Mouse (Mus musculus): ENCODE results near the gene Nsg1. TPM values are rescaled to one million over a fixed set of nuclear protein-coding genes. Genes with fewer than 3 reads are reported as not detected.

Nsg1 gene
- polyA plus RNA-seq, 1 experiment, result 39.7 TPM

DNA sequence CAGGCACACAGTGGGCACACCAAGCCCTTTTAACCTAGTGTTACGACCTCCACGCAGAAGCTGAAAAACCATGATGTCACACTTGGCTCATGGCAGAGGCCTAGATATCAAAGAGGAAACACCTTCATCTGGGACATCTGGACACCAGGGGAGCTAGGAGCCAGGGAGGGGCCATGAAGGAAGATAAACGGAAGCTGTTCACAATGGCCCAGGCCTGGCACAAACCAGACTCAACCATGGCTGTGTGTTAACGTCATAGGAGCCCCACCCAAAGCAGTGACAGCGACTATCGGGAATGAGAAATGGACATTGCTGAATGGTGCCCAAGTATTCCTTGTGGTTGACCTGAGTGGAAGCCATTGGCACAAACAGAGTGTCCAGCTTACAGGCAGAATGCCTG is 13.2 kb downstream of the Nsg1 start:
- H3ac ChIP-seq (ENCODE audit: control insufficient read depth, insufficient read length, low read depth), result no peak overlapping the region
- H3K79me3 ChIP-seq (ENCODE audit: low read depth), result no peaks in the 10 kb centered on the region
- TF ChIP-seq FOSL1 (IDR thresholded peaks at IDR 0.05; ENCODE audit: insufficient read depth, low read length, poor library complexity, severe bottlenecking) (no peak), MYOG (IDR thresholded peaks at IDR 0.05; ENCODE audit: control insufficient read depth, extremely low read depth, insufficient read length) (no peak), CTCF (IDR thresholded peaks at IDR 0.05; ENCODE audit: control insufficient read depth, insufficient read depth, insufficient read length) (no peak), USF1 (IDR thresholded peaks at IDR 0.05; ENCODE audit: low read depth) (no peak), CEBPB (IDR thresholded peaks at IDR 0.05; ENCODE audit: low read depth) (no peak), MAX (IDR thresholded peaks at IDR 0.05) (no peak), MYOD1 (IDR thresholded peaks at IDR 0.05; ENCODE audit: control insufficient read depth, insufficient read length, low read depth) (no peak)
- H3K27me3 ChIP-seq (ENCODE audit: control insufficient read depth, insufficient read depth, insufficient read length), result no peaks in the 10 kb centered on the region
- H3K4me3 ChIP-seq (ENCODE audit: insufficient read depth, poor library complexity, severe bottlenecking), result no peak overlapping the region
- H3K36me3 ChIP-seq (ENCODE audit: control insufficient read depth, insufficient read depth), result no peaks in the 10 kb centered on the region
- no peaks in the 10 kb centered on the region for H3K79me2 ChIP-seq (ENCODE audit: control insufficient read depth, insufficient read depth)

DNA sequence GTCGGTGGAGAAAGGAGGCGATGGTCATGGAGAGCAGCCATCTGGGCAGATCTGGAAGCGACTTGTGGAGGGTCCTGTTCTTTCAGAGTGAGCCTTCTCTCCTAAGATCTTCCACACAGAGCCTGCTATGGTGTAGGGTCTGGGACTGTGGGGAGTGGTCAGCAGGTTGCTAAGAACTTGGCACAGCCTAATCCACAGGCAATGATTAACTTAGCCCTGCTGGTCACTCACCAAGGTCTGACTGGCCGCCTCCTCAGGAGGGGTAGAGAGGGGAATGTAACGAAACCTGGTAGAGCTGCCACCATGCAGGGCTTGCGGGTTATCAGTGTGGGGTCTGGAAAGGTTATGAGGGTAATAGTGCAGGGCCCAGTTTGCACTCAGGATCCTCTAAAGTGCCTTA is 18.8 kb downstream of the Nsg1 start:
- TF ChIP-seq MYOD1 (IDR thresholded peaks at IDR 0.05; ENCODE audit: control insufficient read depth, insufficient read length, low read depth) (no peak), MAX (IDR thresholded peaks at IDR 0.05) (no peak), MYOG (IDR thresholded peaks at IDR 0.05; ENCODE audit: control insufficient read depth, extremely low read depth, insufficient read length) (no peak), CEBPB (IDR thresholded peaks at IDR 0.05; ENCODE audit: low read depth) (no peak), FOSL1 (IDR thresholded peaks at IDR 0.05; ENCODE audit: insufficient read depth, low read length, poor library complexity, severe bottlenecking) (no peak), USF1 (IDR thresholded peaks at IDR 0.05; ENCODE audit: low read depth) (no peak), CTCF (IDR thresholded peaks at IDR 0.05; ENCODE audit: control insufficient read depth, insufficient read depth, insufficient read length) (no peak)
- no peak overlapping the region for H3K4me3 ChIP-seq (ENCODE audit: insufficient read depth, poor library complexity, severe bottlenecking)

DNA sequence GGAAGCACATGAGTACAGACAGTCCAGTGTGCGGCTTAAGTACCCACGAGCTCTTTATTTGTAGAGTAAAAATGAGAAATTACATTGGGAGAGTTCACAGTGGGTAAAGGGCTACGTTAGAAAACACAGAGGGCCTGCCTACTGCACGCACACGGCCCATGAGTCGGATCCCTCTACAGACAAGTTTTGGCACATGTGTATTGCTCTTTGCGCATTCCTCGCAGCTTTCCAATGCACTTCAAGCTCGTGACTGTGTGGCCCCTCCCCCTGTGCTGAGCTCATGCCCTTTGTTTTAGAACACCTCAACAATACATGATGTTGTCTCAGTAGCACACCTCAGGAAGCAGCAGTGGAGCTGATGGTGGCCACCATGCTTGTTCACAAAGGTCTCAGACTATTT is 22.5 kb downstream of the Nsg1 start:
- Histone ChIP-seq H3K27me3 (ENCODE audit: control insufficient read depth, insufficient read depth, insufficient read length) (no peaks in the 10 kb centered on the region), H3K36me3 (ENCODE audit: control insufficient read depth, insufficient read depth) (no peaks in the 10 kb centered on the region), H3ac (ENCODE audit: control insufficient read depth, insufficient read length, low read depth) (no peak overlapping the region), H3K79me3 (ENCODE audit: low read depth) (no peaks in the 10 kb centered on the region), H3K79me2 (ENCODE audit: control insufficient read depth, insufficient read depth) (no peaks in the 10 kb centered on the region), H3K4me3 (ENCODE audit: insufficient read depth, poor library complexity, severe bottlenecking) (no peak overlapping the region)
- no peak for TF ChIP-seq FOSL1 (IDR thresholded peaks at IDR 0.05; ENCODE audit: insufficient read depth, low read length, poor library complexity, severe bottlenecking)
- no peak for TF ChIP-seq MAX (IDR thresholded peaks at IDR 0.05)
- TF ChIP-seq MYOD1 (IDR thresholded peaks at IDR 0.05; ENCODE audit: control insufficient read depth, insufficient read length, low read depth), result no peak
- no peak for TF ChIP-seq CEBPB (IDR thresholded peaks at IDR 0.05; ENCODE audit: low read depth)
- TF ChIP-seq CTCF (IDR thresholded peaks at IDR 0.05; ENCODE audit: control insufficient read depth, insufficient read depth, insufficient read length), result no peak
- no peak for TF ChIP-seq USF1 (IDR thresholded peaks at IDR 0.05; ENCODE audit: low read depth)
- TF ChIP-seq MYOG (IDR thresholded peaks at IDR 0.05; ENCODE audit: control insufficient read depth, extremely low read depth, insufficient read length), result no peak

More for the DNA sequence above, 18.8 kb downstream of the Nsg1 start:
- Histone ChIP-seq H3K27me3 (ENCODE audit: control insufficient read depth, insufficient read depth, insufficient read length) (no peaks in the 10 kb centered on the region), H3K79me3 (ENCODE audit: low read depth) (no peaks in the 10 kb centered on the region), H3K36me3 (ENCODE audit: control insufficient read depth, insufficient read depth) (no peaks in the 10 kb centered on the region), H3ac (ENCODE audit: control insufficient read depth, insufficient read length, low read depth) (no peak overlapping the region), H3K79me2 (ENCODE audit: control insufficient read depth, insufficient read depth) (no peaks in the 10 kb centered on the region)

DNA sequence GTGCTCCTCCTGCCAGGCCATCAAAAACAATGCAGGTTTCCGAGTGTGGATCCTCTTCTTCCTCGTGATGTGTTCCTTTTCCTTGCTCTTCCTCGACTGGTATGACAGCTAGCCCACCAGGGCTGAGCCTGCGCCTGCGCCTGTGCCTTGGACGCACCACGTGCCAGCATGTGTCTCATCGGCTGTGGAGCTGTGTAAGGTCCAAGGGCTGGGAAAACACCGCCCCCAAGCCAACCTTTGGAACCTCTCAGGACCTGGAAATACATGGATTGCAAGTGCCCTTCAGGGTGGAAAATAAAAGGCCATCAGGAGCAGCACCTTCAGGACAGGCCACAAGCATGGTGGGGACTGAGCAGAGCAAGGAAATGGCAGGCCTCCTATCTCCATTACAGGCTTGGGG is 23.5 kb downstream of the Nsg1 start:
- TF ChIP-seq CTCF (IDR thresholded peaks at IDR 0.05; ENCODE audit: control insufficient read depth, insufficient read depth, insufficient read length), result no peak
- TF ChIP-seq MYOG (IDR thresholded peaks at IDR 0.05; ENCODE audit: control insufficient read depth, extremely low read depth, insufficient read length), result no peak
- no peak for TF ChIP-seq MAX (IDR thresholded peaks at IDR 0.05)
- no peak for TF ChIP-seq USF1 (IDR thresholded peaks at IDR 0.05; ENCODE audit: low read depth)
- no peak for TF ChIP-seq MYOD1 (IDR thresholded peaks at IDR 0.05; ENCODE audit: control insufficient read depth, insufficient read length, low read depth)
- no peak for TF ChIP-seq CEBPB (IDR thresholded peaks at IDR 0.05; ENCODE audit: low read depth)
- TF ChIP-seq FOSL1 (IDR thresholded peaks at IDR 0.05; ENCODE audit: insufficient read depth, low read length, poor library complexity, severe bottlenecking), result no peak
- no peak overlapping the region for H3K4me3 ChIP-seq (ENCODE audit: insufficient read depth, poor library complexity, severe bottlenecking)
- no peak overlapping the region for H3ac ChIP-seq (ENCODE audit: control insufficient read depth, insufficient read length, low read depth)
- no peaks in the 10 kb centered on the region for H3K79me2 ChIP-seq (ENCODE audit: control insufficient read depth, insufficient read depth)
- no peaks in the 10 kb centered on the region for H3K36me3 ChIP-seq (ENCODE audit: control insufficient read depth, insufficient read depth)
- no peaks in the 10 kb centered on the region for H3K27me3 ChIP-seq (ENCODE audit: control insufficient read depth, insufficient read depth, insufficient read length)
- no peaks in the 10 kb centered on the region for H3K79me3 ChIP-seq (ENCODE audit: low read depth)

DNA sequence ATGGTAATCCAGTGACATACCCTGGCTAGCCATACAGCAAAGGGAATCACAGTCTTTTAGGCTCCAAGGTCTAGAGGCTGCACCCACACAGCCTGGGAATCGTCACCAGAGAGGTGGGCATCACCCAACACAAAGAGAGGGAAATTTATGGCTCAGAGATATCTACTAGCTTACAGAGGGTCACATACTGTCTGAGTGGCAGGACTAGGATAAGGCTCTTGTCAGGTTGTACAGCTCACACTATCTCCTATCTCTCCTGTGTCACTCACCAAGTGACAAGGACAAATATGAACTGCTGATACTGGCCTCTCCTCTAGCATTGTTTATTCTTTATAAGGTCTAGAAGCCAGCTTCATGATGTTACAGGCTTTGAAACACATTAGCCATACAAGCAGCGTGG is 30.4 kb downstream of the Nsg1 start:
- Histone ChIP-seq H3ac (ENCODE audit: control insufficient read depth, insufficient read length, low read depth) (no peak overlapping the region), H3K79me3 (ENCODE audit: low read depth) (no peaks in the 10 kb centered on the region), H3K36me3 (ENCODE audit: control insufficient read depth, insufficient read depth) (no peaks in the 10 kb centered on the region), H3K4me3 (ENCODE audit: insufficient read depth, poor library complexity, severe bottlenecking) (no peak overlapping the region), H3K27me3 (ENCODE audit: control insufficient read depth, insufficient read depth, insufficient read length) (no peaks in the 10 kb centered on the region), H3K79me2 (ENCODE audit: control insufficient read depth, insufficient read depth) (no peaks in the 10 kb centered on the region)
- TF ChIP-seq CTCF (IDR thresholded peaks at IDR 0.05; ENCODE audit: control insufficient read depth, insufficient read depth, insufficient read length) (no peak), MAX (IDR thresholded peaks at IDR 0.05) (no peak), USF1 (IDR thresholded peaks at IDR 0.05; ENCODE audit: low read depth) (no peak), MYOG (IDR thresholded peaks at IDR 0.05; ENCODE audit: control insufficient read depth, extremely low read depth, insufficient read length) (no peak), CEBPB (IDR thresholded peaks at IDR 0.05; ENCODE audit: low read depth) (no peak), MYOD1 (IDR thresholded peaks at IDR 0.05; ENCODE audit: control insufficient read depth, insufficient read length, low read depth) (no peak), FOSL1 (IDR thresholded peaks at IDR 0.05; ENCODE audit: insufficient read depth, low read length, poor library complexity, severe bottlenecking) (no peak)
